Mouse (Mus musculus) lung, adult 2 months (tissue): Measurements from ENCODE around the gene Whamm. TPM values are rescaled to one million over a fixed set of nuclear protein-coding genes. Genes with fewer than 3 reads are reported as not detected.

Source experiments
- DNase-seq: peaks from one replicate; pipeline ENCODE4 v3.0.0; 2022
- H3K4me1 ChIP-seq: fragments of 200-500 bp; 2 replicates; pipeline ENCODE4 v1.6.1; 2011; ENCODE audit warnings: low read length; ENCODE audit not compliant: control insufficient read depth, insufficient read depth
- H3K4me3 ChIP-seq: fragments of 200-500 bp; replicated peaks from 2 replicates; pipeline ENCODE3; 2011; ENCODE audit warnings: low read depth, mild to moderate bottlenecking, control low read depth, low read length; ENCODE audit errors: extremely low read depth
- CTCF ChIP-seq: fragments of 200-500 bp; IDR thresholded peaks from 2 replicates; pipeline ENCODE4 v1.5.1; 2011; ENCODE audit warnings: mild to moderate bottlenecking, low read length, control low read depth; ENCODE audit not compliant: insufficient read depth
- POLR2A ChIP-seq: fragments of 200-500 bp; IDR thresholded peaks from 2 replicates; pipeline ENCODE4 v1.6.1; 2011; ENCODE audit warnings: low read depth, mild to moderate bottlenecking, control low read depth, low read length, borderline replicate concordance; ENCODE audit errors: extremely low read depth
- WGBS: fragments of 180-500 bp; shearing (Covaris S2); methylation state at CpG from one replicate; pipeline ENCODE4 v1.1.7; 2018; 5-methylcytosine and 5-hydroxymethylcytosine counted together
- polyA plus RNA-seq: library from polyadenylated mRNA; depleted of rRNA; stranded (reverse); fragments of >200 nt; gene quantifications from 2 replicates; pipeline ENCODE4 v1.2.3, GENCODE M21; 2012

Whamm gene
- polyA plus RNA-seq, 1 experiment = 24.8 TPM

- no peak for TF ChIP-seq CTCF
- TF ChIP-seq POLR2A = no peak
- DNase-seq = no peak
Observed at GRCm38 (mm10) chr7:81561211-81561610, 9.9 kb upstream of the Whamm start.

DNA sequence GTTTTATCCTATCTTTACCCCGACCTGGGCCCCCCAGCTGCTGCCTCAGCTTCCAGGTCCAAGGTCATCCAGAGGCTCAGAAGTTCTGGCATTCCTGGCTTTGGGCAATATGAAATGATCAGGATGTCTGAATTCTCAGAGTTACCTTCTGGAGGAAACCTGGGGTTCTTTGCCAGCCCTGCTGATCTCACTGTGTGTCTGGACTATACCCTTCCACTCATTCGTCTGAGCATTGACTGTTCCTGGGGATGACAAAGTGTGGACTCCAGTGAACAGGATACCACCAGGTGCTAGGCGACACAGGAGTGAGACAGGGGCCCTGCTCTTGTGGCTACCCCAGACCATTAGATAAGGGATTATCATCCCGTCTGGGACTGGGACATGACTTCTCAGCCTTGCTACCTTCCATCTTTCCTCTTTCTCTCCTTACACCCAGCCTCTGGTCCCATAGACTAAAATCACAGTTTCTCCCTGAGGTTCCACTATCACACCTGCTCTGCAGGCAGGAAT is 7.5 kb upstream of the Whamm start:
- TF ChIP-seq CTCF (no peak), POLR2A (no peak)
- H3K4me3 ChIP-seq = no peak overlapping the region
- peaks cover 5% of the 10 kb centered on the region; the same call in 1 of the 2 replicates for H3K4me1 ChIP-seq
- no peak for DNase-seq
- 76% methylated on average over 4 of the region's 4 CpGs for WGBS

More at GRCm38 (mm10) chr7:81561211-81561610, 9.9 kb upstream of the Whamm start:
- 72% methylated on average over 5 of the region's 5 CpGs for WGBS
- Histone ChIP-seq H3K4me3 (no peak overlapping the region), H3K4me1 (peaks cover 5% of the 10 kb centered on the region; the same call in 1 of the 2 replicates)

GRCm38 (mm10) chr7:81564766-81565165 is 6.3 kb upstream of the Whamm start:
- TF ChIP-seq POLR2A = no peak
- no peak for TF ChIP-seq CTCF
- 86% methylated on average over 7 of the region's 7 CpGs for WGBS
- DNase-seq = no peak
- peaks cover 5% of the 10 kb centered on the region; the same call in 1 of the 2 replicates for H3K4me1 ChIP-seq
- H3K4me3 ChIP-seq = no peak overlapping the region

GRCm38 (mm10) chr7:81565381-81566055 is 5.5 kb upstream of the Whamm start:
- DNase-seq = no peak
- TF ChIP-seq CTCF (no peak), POLR2A (no peak)
- WGBS = 75% methylated on average over 7 of the region's 7 CpGs
- Histone ChIP-seq H3K4me3 (no peak overlapping the region), H3K4me1 (peaks cover under 1% of the 10 kb centered on the region; the same call in 1 of the 2 replicates)

DNA sequence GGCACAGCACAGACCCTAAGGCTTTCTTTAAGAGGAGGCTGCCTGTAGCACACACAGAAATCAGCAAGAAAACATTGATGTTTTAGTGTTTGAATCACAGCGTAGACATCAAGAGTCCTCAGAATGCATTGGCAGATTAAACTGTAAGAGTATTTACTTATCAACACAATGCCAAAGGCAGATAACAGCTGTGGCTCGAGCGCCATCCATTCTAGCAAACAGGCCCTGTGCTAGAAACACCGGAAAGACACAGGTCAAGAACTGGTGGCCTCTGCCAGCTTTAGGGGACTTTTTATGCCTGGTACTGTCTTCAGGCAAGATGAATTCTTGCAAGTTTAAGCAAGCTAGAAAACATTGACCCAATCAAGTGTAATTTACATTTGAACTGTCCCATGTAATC is 4.7 kb upstream of the Whamm start:
- DNase-seq = no peak
- H3K4me1 ChIP-seq = no peaks in the 10 kb centered on the region
- 68% methylated on average over 4 of the region's 4 CpGs for WGBS
- H3K4me3 ChIP-seq = no peak overlapping the region
- TF ChIP-seq POLR2A (no peak), CTCF (no peak)

DNA sequence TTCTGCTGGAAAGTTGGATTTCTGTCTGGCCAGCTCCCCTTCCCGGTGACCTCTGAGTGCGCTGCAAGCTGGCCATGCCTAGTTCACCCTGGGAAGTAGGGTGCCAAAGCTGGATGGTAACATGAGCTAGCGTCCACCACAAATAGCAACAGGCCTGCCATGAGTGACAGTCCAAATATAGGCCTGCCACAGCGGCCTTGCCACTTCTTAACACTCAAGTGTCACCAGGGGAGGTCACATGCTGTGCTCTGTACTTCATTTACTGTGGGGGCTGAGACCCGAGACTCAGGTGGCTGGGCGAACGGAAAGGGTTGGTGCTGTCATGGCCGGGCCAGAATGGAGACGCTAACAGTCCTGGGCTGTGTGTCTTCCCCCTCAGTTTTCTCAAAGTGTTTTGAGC is 4.2 kb upstream of the Whamm start, which contains the start of gene Fsd2:
Gene Fsd2, minus strand, starts transcription at position 53 of the 400 bp plus-strand sequence.
- Histone ChIP-seq H3K4me1 (no peaks in the 10 kb centered on the region), H3K4me3 (no peak within 1 kb of the TSS)
- no peak for DNase-seq
- 71% methylated on average over 9 of the region's 9 CpGs for WGBS
- no peak for TF ChIP-seq CTCF
- TF ChIP-seq POLR2A = no peak

DNA sequence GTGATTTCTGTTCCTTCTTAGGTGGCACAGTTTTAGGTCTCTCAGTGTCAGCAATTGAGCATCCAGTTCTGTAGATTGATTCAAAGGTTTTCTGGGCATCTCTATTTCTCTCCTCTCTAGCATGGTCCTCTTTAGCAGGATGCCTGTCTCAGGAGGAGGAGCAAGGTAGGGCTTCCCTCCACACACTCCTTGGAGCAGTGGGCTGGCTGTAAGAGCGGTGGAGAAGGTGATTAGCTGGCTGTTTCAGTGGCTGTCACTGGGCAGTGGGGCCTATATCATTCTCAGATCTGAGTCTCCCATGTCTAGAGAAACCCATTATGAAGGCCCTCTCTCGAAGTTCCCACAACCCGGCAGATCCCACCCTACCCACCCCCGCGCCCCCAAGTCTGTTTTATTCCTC is 3.7 kb upstream of the Whamm start:
- Histone ChIP-seq H3K4me1 (no peaks in the 10 kb centered on the region; the same call in 1 of the 2 replicates), H3K4me3 (no peak overlapping the region)
- 92% methylated on average over 5 of the region's 5 CpGs for WGBS
- no peak for TF ChIP-seq CTCF
- TF ChIP-seq POLR2A = no peak
- no peak for DNase-seq

DNA sequence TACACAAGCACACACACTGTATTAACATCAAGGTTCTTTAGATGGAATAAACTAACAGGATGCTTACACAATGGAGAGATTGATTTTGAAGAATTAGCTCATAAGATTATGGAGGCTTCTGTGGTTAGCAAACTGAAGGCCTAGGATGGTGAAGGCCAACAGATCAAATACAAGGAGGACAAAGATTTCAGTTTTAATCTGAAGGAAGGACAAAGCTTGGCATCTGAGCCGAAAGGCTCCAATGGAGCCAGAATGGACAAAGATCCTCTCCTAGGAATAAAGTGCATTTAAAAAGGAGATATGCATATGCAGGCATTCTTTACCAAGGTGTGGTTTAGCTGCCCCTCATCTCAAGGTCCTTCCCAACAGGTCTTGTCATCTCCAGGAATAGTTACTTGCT is 1.2 kb upstream of the Whamm start:
- TF ChIP-seq CTCF (no peak), POLR2A (no peak)
- H3K4me3 ChIP-seq = no peak overlapping the region
- peaks cover 12% of the 10 kb centered on the region for H3K4me1 ChIP-seq
- DNase-seq = no peak
- 100% methylated on average over 1 of the region's 1 CpGs for WGBS

- peaks cover 12% of the 10 kb centered on the region for H3K4me1 ChIP-seq
- DNase-seq = no peak
- WGBS = 98% methylated on average over 3 of the region's 3 CpGs
- no peak overlapping the region for H3K4me3 ChIP-seq
- no peak for TF ChIP-seq POLR2A
- no peak for TF ChIP-seq CTCF
Observed at GRCm38 (mm10) chr7:81570271-81570670, 795 bp upstream of the Whamm start.

DNA sequence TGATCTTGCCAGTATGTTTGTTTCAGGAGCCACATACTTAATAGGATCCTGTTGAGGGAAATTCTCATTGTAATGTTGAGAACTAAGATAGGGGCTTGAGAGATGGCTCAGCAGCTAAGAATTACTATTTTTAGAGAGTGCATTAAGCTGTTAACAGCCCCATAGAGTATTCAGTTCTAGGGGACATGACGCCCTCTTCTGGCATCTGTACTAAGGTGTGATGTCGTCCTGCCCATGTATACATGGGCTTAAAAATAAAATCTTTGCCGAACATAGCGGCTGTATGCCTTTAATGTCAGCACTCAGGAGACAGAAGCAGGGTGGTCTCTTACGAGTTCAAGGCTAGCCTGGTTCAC is 336 bp upstream of the Whamm start:
- Histone ChIP-seq H3K4me1 (peaks cover 12% of the 10 kb centered on the region), H3K4me3 (peak overlapping the region; percentile 47)
- DNase-seq = no peak
- no peak for TF ChIP-seq POLR2A
- TF ChIP-seq CTCF = no peak
- 3% methylated on average over 5 of the region's 5 CpGs for WGBS

- DNase-seq = no peak
- Histone ChIP-seq H3K4me3 (peak overlapping the region; percentile 84), H3K4me1 (peaks cover 12% of the 10 kb centered on the region)
- TF ChIP-seq CTCF (no peak), POLR2A (no peak)
- WGBS = 3% methylated on average over 15 of the region's 15 CpGs
Observed at GRCm38 (mm10) chr7:81571941-81572441, 925 bp downstream of the Whamm start.
